Comparison of ENCODE assay signal across 15 mouse cellular contexts in the genomic region with DNA sequence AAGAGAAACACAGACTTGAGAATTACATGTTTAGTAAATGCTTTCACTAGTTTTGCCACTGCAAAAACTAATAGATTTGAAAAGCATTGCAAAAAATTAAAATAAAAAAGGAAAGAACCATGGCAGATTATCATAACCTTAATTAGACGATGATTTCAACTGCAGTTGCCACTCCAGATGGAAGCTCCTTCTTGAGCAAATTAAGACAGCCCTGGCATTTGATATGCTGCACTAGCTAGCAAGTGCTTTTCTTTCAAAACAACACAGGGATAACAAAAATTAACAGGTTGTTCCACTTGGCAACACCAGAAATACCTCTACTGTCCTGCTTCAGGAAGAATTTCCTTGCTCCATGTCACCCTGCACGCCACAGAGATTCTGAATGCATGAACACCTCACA.
DNase-seq lines count a peak whose midpoint lies in the region.
"Had no signal": no experiment of that assay in that cellular context is flagged by ENCODE, and none has a peak within 500 bp of the region (broad histone marks: within the 10 kb centered on the region; RNA-seq: fewer than 3 reads in every experiment).

No protein-coding gene starts in this region.

- peak; percentile 20 for DNase-seq in layer of hippocampus, adult 11-12 months (ENCODE audit: low spot score)
- no peak for DNase-seq in layer of hippocampus, postnatal 25 days (ENCODE audit: extremely low spot score in 1 of 2, low spot score in 1 of 2)
- peak; percentile 10 for DNase-seq in brain, embryonic 18.5 days (ENCODE audit: low read depth, low spot score)
- DNase-seq in layer of hippocampus, adult 9-11 months = peak; percentile 53
- no peak for DNase-seq in cerebellum, adult 9-10 months
- no peak for DNase-seq in left cerebral cortex, adult 11 months (ENCODE audit: low spot score)
- DNase-seq: adrenal gland, adult 2 months; adrenal gland, postnatal 25 days; cerebellum, adult 11-12 months; cerebellum, adult 9-11 months; cerebellum, postnatal 36 days; gastrocnemius, postnatal 36 days; heart, adult 11 months; heart, postnatal 10 days; heart, postnatal 4 days had no signal

Comparison
In these comparisons a context has a peak if more than half of its experiments do, and no peak if none do; other contexts are left out.
1. DNase-seq: peak in layer of hippocampus, adult 11-12 months (single experiment), brain, embryonic 18.5 days (single experiment) and layer of hippocampus, adult 9-11 months (single experiment); none in layer of hippocampus, postnatal 25 days (0 of 2), cerebellum, adult 9-10 months (single experiment) and left cerebral cortex, adult 11 months (single experiment).